Mouse (Mus musculus) T-helper 2 cell (primary cell): ENCODE data around the gene Taf5l.
"Not testable (repeated sequence)": the region's sequence is repeated elsewhere in the genome, so short reads cannot be mapped to it uniquely, and the experiment has no call there.

ENCODE experiments used
- in situ Hi-C: fragments of 300-600 bp; cut with MboI, MseI; formaldehyde crosslinking; loops from one replicate; pipeline ENCODE4 v1.15.1; 2025; ENCODE audit warnings: high pct_unique_total_duplicates

Gene Taf5l

DNA sequence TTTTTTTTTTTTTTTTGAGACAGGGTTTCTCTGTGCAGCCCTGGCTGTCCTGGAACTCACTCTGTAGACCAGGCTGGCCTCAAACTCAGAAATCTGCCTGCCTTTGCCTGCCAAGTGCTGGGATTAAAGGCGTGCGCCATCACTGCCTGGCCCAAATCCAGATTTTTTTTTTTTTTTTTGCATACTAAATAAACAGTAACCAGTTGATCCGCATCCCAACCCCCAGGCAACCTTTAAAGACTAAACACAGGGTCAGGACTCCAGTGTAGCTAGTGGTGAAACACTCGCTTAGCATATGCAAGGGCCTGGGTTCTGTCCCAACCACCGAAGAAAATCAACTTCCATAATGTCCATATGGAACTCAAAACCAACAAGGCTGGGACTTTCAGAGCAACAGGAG is 60.6 kb downstream of the Taf5l start:
- in situ Hi-C loops: not testable (repeated sequence)

DNA sequence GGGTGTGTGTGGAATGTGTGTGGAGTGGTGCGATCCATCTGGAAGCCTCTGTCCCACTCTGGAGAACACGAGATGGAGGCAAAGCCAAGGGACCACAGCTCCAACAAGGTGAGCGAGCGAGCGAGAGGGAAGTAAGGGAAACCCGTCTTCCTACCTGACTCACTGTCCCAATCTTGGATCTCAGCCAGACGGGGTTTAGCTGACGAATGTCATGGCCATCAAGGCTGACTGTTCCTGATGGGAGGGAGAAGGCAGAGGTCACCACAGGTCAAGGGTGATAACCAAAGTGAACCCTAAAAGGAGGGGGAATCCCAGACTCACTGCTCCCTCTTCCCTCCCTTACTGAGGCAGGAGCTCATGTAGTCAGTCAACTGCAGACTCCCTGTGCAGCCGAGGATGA is 61.1 kb downstream of the Taf5l start:
- in situ Hi-C loops: no loop called here

DNA sequence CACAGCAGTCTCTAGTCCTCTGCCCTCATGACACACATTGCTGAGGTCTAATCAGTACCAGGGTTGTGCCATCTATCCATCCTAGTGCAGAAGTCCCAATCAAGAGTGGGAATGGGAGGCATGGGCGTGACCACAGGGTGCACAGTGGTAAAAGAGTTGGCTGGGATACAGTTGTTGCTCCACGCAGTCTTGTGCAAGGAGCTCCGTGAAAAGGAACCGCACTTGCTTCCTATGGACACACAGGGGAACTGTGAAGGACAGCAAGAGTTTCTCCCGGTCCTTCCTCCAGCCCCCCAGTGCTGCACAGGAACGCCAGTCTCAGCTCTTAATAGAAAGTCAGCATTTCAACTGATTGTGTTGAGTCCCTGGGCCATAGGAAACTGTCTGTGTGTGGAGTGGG is 61.7 kb downstream of the Taf5l start:
- in situ Hi-C loops: no loop called here

DNA sequence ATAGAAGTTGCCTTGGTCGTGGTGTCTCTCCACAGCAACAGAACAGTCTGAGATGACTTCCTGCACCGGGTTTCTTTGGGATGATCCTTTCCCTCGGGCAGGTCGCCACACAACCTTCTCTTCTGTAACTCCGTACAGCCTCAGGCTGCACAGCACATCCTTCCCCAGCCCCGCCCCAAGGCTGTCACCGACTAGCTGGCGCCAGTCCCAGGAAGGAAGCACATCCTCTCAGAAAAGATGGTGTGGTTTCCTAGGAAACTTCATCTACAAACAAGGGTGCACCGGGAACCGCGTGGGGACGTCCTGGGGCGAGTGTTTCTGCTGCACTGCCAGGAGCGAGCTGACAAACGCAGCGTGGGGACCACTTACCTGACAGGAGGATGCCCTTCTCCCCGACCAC is 63.1 kb downstream of the Taf5l start:
- in situ Hi-C loops: no loop called here

DNA sequence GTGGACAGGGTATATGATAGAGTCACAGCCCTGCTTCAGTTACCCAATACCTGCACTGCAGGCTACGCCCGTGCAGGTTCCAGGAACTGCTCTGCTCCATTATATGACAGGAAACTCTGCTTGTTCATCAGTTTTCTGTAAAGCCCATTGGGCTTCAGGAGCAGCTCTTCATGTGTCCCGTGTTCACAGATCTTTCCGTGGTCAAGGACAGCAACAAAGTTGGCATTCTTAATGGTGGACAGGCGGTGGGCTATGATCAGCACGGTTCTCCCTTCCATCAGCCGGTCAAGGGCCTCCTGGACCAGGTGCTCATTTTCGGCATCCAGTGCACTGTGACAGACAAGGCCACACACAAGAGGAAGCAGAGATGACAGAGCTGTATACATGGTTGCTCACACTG is 67.0 kb downstream of the Taf5l start:
- in situ Hi-C loops: no loop called here

DNA sequence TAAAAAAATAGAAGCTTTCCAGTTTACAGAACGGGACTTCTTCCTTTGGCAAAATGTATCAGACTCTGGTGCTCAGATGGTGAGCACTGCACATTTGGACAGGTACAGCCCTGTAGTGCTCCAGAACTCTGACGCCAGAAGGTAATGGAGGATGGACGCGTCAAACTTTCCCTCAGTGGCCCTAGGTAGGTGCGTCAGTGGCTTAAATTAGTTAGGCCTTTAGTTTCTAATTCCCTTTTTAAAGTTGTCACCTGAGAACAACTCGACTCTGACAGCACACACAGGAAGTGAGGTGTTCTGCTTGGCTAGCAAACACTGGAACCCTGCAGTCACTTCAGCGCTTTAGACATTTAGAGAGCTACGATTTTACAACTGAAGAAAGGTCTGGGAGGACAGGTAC is 67.5 kb downstream of the Taf5l start:
- in situ Hi-C loops: no loop called here

DNA sequence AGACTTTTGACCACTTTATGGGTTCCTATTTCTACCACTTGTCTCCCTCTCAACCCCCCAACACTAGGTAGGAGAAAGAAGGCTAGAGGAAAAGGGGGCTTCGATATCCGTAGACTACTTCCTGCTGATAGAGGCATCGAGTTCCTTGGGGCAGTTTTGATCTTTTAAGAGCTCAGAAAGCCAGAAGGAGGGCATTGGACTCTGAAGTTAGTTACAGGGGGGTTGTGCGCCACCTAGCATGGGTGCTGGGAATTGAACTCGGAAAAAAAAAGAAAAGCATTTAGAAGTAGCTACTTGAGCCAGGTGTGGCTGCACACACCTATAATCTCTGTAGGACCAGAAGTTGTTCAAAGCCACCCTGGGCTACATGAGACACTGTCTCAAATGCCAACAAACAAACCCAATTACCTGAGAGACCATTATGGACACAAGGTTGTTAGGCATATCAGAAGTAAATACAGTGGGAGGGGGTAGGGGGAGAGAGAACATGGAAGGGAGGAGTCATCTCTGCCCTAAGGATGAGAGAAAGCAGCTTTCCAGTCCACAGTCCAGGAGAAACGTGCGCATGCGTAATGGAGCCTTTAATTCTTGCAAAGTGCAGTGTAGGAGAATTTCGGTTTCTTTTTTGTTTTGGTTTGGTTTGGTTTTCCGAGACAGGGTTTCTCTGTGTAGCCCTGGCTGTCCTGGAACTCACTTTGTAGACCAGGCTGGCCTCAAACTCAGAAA is 71.0 kb downstream of the Taf5l start:
- in situ Hi-C loops: no loop called here

DNA sequence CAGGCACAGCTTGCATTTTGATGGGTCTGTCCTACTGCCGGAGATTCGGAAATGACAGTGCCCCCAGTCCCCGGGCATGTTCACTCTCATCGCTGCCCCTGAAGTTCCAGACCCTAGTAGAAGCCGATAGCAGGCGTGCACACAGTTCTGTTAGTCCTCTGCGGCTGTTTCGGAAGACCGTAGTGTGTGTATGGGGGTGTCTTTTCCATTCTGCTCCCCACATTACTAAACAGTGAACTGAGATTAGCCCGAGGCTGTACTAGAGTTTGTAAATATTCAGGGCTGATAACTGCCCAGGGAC is 71.6 kb downstream of the Taf5l start:
- in situ Hi-C loops: no loop called here

DNA sequence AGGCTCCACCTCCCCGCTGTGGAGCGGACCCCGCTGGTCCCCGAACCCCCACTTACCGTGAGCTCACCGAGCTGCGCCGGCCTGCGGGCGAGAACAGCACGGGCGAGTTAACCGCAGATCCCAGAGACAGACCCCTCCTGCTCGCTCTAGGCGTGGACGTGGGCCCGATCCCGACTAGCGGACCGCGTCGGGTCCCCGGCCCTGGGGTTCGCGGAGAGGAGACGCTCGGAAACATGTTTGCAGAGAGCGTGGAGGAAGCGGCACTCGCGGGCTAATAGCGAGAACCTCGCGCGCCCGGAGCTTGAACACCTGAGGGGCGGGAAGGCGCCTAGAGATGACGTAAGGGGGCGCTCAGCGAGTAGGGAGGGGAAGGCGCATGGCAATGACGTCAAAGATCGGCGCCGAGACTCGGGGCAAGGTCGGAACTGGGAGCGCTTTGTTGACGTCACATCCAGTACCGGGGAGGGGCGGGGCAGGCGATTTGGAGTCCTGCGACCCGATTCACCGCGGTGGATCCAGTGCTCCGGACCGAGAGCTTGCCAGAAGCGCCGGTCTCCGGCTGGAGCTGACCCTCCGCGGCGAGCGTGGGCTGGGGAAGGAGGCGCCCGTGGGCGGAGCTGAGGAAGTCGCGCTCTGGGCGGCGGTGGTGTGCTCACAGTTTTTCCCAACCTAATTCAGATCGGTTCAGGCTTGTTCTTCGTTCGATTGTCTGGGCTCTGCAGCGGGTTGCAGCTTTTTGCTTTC is 72.1 kb downstream of the Taf5l start, which contains the start of gene Nup133:
TSS of gene Nup133 (minus strand) at position 324 of the 744 bp plus-strand sequence.
- in situ Hi-C loops: no loop called here
